ENCODE assay signal across 24 mouse cellular contexts in the genomic region with DNA sequence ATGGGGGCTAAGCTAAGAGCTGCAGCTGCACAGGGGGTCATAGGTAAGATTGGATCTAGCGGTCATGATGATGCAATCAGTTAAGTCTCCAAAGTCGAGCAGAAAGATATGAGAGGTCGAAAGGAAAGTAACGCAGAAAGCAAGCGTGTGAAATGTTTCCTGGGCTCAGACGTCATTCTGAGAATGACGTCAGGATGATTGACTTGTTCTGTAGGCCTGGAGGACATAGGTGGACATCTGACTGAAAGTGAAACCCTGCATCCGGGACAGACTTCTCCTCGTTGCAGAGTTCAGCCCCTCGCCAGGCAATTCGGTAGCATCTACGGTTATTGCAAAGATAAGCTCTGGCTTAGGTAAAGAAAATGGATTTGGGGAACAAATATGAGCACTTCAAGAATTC. TPM values are rescaled to one million over a fixed set of nuclear protein-coding genes. Genes with fewer than 3 reads are reported as not detected.
DNase-seq lines count a peak whose midpoint lies in the region; ATAC-seq and TF ChIP-seq lines count a peak whose summit lies in the region.
"Had no signal": no experiment of that assay in that cellular context is flagged by ENCODE, and none has a peak within 500 bp of the region (broad histone marks: within the 10 kb centered on the region; RNA-seq: fewer than 3 reads in every experiment).

No protein-coding gene starts in this region.

- no peak for TF ChIP-seq EP300 in stomach, postnatal 0 days (optimal IDR thresholded peaks at IDR 0.05)

- no peak for TF ChIP-seq CTCF in stomach, postnatal 0 days (IDR thresholded peaks at IDR 0.05; ENCODE audit: low read depth)

- no peak overlapping the region for H3K27ac ChIP-seq in stomach, embryonic 15.5 days
- no peak overlapping the region for H3K27ac ChIP-seq in stomach, postnatal 0 days (replicated peaks)
- H3K27ac ChIP-seq in brown adipose tissue, adult 24 weeks (replicated peaks; ENCODE audit: low read depth, low read length) = peak overlapping the region; percentile 80
- H3K27ac ChIP-seq: embryonic facial prominence, embryonic 12.5 days; forebrain, embryonic 13.5 days; hindbrain, embryonic 12.5 days; kidney, postnatal 0 days; limb, embryonic 13.5 days; liver, embryonic 14.5 days; midbrain, embryonic 13.5 days had no signal

- no peaks in the 10 kb centered on the region for H3K9me3 ChIP-seq in stomach, embryonic 15.5 days
- no peaks in the 10 kb centered on the region for H3K9me3 ChIP-seq in stomach, postnatal 0 days (ENCODE audit: control insufficient read depth, low read length)
- H3K9me3 ChIP-seq: embryonic facial prominence, embryonic 12.5 days; forebrain, embryonic 13.5 days; heart, embryonic 10.5 days; hindbrain, embryonic 12.5 days; limb, embryonic 13.5 days; midbrain, embryonic 13.5 days had no signal

- ATAC-seq in stomach, embryonic 15.5 days (ENCODE audit: insufficient read depth, low FRiP score, low read depth) = no peak
- no peak for ATAC-seq in stomach, postnatal 0 days (ENCODE audit: low FRiP score, low TSS enrichment)

- WGBS in stomach, embryonic 15.5 days = 63% methylated on average over 12 of the region's 12 CpGs
- WGBS in stomach, postnatal 0 days = 65% methylated on average over 12 of the region's 12 CpGs

- H3K4me3 ChIP-seq in stomach, embryonic 15.5 days (replicated peaks) = no peak overlapping the region
- no peak overlapping the region for H3K4me3 ChIP-seq in stomach, postnatal 0 days (ENCODE audit: low read depth, low read length)
- no peak overlapping the region for H3K4me3 ChIP-seq in brown adipose tissue, adult 24 weeks (ENCODE audit: insufficient read depth, low read depth, low read length)
- H3K4me3 ChIP-seq: erythroblast, embryonic 14.5 days had no signal

- peaks cover 23% of the 10 kb centered on the region; the same call in 1 of the 2 replicates for H3K4me1 ChIP-seq in stomach, embryonic 15.5 days
- H3K4me1 ChIP-seq in stomach, postnatal 0 days (replicated peaks; ENCODE audit: control insufficient read depth, insufficient read depth) = peaks cover 5% of the 10 kb centered on the region; the same call in 1 of the 2 replicates
- H3K4me1 ChIP-seq in brown adipose tissue, adult 24 weeks (ENCODE audit: control insufficient read depth, insufficient read depth, insufficient read length, low read length) = peaks cover 8% of the 10 kb centered on the region

- H3K27me3 ChIP-seq in stomach, embryonic 15.5 days (replicated peaks) = no peaks in the 10 kb centered on the region
- no peaks in the 10 kb centered on the region for H3K27me3 ChIP-seq in stomach, postnatal 0 days (ENCODE audit: control insufficient read depth, insufficient read depth, low read length)

- H3K4me2 ChIP-seq in stomach, embryonic 15.5 days = 0 out of 2 replicates have a peak overlapping the region, but pooled peaks have one; percentile 90
- H3K4me2 ChIP-seq in stomach, postnatal 0 days (replicated peaks; ENCODE audit: low read depth) = no peak overlapping the region

- no peaks in the 10 kb centered on the region for H3K36me3 ChIP-seq in stomach, embryonic 15.5 days
- no peaks in the 10 kb centered on the region for H3K36me3 ChIP-seq in stomach, postnatal 0 days (ENCODE audit: control insufficient read depth, insufficient read depth, low read length)
- H3K36me3 ChIP-seq: embryonic facial prominence, embryonic 12.5 days; heart, embryonic 10.5 days; hindbrain, embryonic 12.5 days; limb, embryonic 13.5 days; midbrain, embryonic 13.5 days had no signal

- no peak overlapping the region for H3K9ac ChIP-seq in stomach, embryonic 15.5 days
- H3K9ac ChIP-seq in stomach, postnatal 0 days (ENCODE audit: low read length) = no peak overlapping the region
- H3K9ac ChIP-seq: liver, embryonic 14.5 days had no signal

- DNase-seq in layer of hippocampus, adult 11-12 months (ENCODE audit: low spot score) = peak; percentile 28
- no peak for DNase-seq in layer of hippocampus, adult 8-10 months (ENCODE audit: low spot score in 2 of 2)
- no peak for DNase-seq in stomach, postnatal 0 days (ENCODE audit: low spot score)
- DNase-seq in urinary bladder, postnatal 36 days (ENCODE audit: low spot score in 2 of 2) = no peak
- DNase-seq in gastrocnemius, postnatal 4 days (ENCODE audit: low spot score in 2 of 2) = no peak
- DNase-seq: adrenal gland, adult 8-10 months; cerebellum, adult 11 months; cerebellum, postnatal 10 days; gastrocnemius, postnatal 36 days; heart, postnatal 14 days; kidney, adult 11 months; thymus, postnatal 25 days had no signal

RNA-seq across cellular contexts. Expression of a gene that starts 1.0 kb away (rescaled TPM):
- 100 to 1,000 TPM in 3 of 4 experiments, 10 to 100 TPM in 1; 94.1 to 109 (median 104) TPM for total RNA-seq in layer of hippocampus, adult 8-10 months (2022)
- polyA plus RNA-seq in stomach, embryonic 15.5 days (2015; fragmentation: Nextera tagmentation; extraction: Ambion mirVana) = 3.3 and 3.7 TPM in 2 replicates
- polyA plus RNA-seq in stomach, postnatal 0 days (2015; fragmentation: Nextera tagmentation; extraction: Ambion mirVana) = 1.3 and 1.7 TPM in 2 replicates
- polyA plus RNA-seq in brown adipose tissue, adult 24 weeks (2012; ENCODE audit: insufficient read depth, insufficient read length, missing spikeins) = 11.9 and 14.2 TPM in 2 replicates
- 10 to 100 TPM in 1 of 2 experiments, 1 to 10 TPM in 1; 9.3 to 10.4 TPM for total RNA-seq in gastrocnemius, postnatal 4 days (2021)
- total RNA-seq: neutrophil, adult 5-6 weeks had no signal
